Mouse (Mus musculus) layer of hippocampus, postnatal 10 days (tissue): ENCODE data around the gene Gm5089. TPM values are rescaled to one million over a fixed set of nuclear protein-coding genes. Genes with fewer than 3 reads are reported as not detected.

ENCODE experiments used
- DNase-seq, 2 experiments: peaks; one replicate each; pipeline ENCODE4 v3.0.0; 2021; ENCODE audit warnings: low spot score in 2 of 2
- long read RNA-seq: library from polyadenylated mRNA; stranded (forward); transcript quantifications from one replicate; pipeline ENCODE4 v2.0.0, GENCODE M21; 2023
- total RNA-seq, 2 experiments: library from RNA; stranded (reverse); gene quantifications; 2 replicates each; pipeline ENCODE4 v1.2.3; 2021

The Gm5089 gene
- total RNA-seq, result under 1 TPM; 0.23 to 0.38 TPM
- long read RNA-seq, partial matches to known transcripts, result 0 of 1 reads
- long read RNA-seq, other reads (novel, unspliced or antisense), result 1 of 1 reads

GRCm38 (mm10) chr14:122450496-122451382 is at the start of gene Gm5089:
Gm5089 (minus strand) TSS chr14:122451115.
- peak; percentile 64 to 77 for DNase-seq

GRCm38 (mm10) chr14:122492015-122492414 is 41.1 kb upstream of the Gm5089 start:
- no peak for DNase-seq

GRCm38 (mm10) chr14:122491521-122491920 is 40.6 kb upstream of the Gm5089 start:
- no peak for DNase-seq

GRCm38 (mm10) chr14:122490441-122491328 is 39.8 kb upstream of the Gm5089 start, which contains the start of gene Gm10837:
Gm10837 (plus strand) TSS chr14:122490586.
- peak; percentile 21 to 34 for DNase-seq

- no peak for DNase-seq
These were observed 38.9 kb upstream of the Gm5089 start for GRCm38 (mm10) chr14:122489686-122490414.

DNA sequence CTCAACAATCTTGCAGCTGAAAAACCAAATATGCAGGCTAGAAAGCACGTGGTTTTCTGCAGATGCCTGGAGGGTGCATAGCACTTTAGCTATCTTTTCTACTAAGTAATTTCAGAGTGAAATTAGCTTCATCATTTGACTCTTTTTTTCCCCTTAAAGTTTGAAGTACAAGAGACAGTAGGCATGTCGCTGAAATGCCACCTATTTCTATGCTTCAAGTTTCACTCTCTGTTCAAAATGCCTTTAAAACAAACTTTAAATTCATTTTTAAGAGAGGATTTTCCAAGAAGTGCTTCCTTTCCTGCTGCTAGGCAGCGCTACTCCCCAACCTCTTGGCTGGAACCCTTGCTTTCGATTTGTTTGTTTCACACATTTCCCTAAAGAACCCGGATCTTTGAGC is 38.1 kb upstream of the Gm5089 start:
- no peak for DNase-seq

GRCm38 (mm10) chr14:122487366-122487765 is 36.5 kb upstream of the Gm5089 start:
- no peak for DNase-seq

- no peak for DNase-seq
These were observed 35.7 kb upstream of the Gm5089 start for GRCm38 (mm10) chr14:122486611-122487010.

DNA sequence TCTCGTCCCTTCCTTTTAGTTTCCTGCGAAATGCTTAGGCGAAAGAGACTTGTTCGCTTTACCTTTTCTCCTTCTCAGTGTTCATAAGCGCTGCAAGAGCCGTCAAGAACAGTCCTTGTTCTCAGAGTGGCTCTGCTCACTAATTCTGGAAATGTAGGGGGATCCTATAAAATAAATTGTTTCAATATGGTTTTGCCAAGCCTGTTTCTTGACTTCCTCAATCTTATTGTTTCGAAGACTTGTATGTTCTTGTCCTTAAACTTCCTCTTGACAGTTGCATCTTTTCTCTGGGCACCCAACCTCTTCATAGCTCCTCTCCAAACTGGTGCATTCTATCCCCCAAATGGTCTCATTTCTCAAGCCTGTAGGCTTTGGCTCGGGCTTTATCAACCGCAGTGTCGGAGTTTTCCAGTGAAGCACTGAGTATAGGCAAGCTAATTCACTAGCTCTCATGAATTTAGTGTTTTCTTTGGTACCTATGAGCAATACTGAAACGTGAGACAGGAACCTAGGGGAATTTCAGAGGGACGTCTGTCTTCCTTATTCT is 34.8 kb upstream of the Gm5089 start:
- DNase-seq, result no peak

- peak; percentile 24 to 37 for DNase-seq
These were observed 34.1 kb upstream of the Gm5089 start for GRCm38 (mm10) chr14:122484844-122485551.

DNA sequence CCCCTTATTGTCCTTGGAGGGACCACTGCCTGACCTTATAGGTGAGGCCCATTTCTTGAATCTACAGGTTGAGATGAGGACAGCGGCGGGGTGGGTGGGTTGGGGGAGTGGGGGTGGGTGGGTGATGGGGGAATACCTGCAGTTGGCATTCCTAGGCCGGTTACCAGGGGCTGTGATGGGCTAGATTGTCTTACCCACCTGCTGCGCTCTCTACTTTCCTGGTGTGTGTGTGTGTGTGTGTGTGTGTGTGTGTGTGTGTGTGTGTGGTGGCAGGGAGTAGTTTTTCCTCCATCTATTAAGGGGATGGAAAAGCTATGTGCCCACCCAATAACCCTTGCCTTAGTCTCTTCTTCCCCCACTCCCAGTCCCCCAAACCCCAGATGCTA is 33.5 kb upstream of the Gm5089 start:
- no peak for DNase-seq

GRCm38 (mm10) chr14:122483556-122484421 is 32.9 kb upstream of the Gm5089 start:
- peak in 1 of 2 experiments; percentile 16 for DNase-seq

DNA sequence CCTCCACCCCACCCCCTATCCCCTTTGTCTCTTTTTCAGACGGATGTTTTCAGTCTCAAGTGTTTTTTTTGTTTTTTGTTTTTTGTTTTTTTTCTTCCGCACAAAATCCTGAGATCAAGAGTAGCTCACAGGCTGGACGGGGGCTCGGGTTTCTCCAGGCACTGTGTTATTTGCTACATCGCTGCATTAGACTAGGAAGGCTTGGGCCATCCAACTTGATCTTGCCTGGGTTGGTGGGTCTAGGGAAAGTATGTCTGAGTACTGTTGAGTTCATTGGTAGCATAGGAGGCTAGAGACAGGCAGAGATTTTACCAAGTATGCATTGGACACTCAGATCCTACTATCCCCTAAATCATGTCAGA is 32.1 kb upstream of the Gm5089 start:
- DNase-seq, result peak in 1 of 2 experiments; percentile 17

- DNase-seq, result peak; percentile 22 to 34
These were observed 31.4 kb upstream of the Gm5089 start for GRCm38 (mm10) chr14:122482081-122483023.

DNA sequence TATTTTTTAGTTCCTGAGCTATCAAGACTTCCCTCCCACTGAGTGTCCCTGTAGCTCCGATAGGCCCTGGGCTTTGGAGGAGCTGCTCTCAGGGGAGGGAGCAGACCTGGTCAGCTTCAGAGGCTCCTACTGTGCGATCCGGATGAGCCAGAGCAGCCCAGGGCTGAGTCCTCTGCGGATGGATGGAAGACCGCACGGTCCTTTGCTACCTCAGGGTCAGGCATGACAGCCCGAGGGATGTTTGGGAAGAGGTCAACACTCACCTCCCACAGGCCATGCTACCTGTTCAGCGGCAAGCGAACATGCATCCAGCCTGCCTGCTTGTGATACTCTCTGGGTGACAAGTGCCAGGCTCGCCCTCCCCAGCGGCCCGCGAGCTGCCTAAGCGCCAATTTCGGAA is 30.3 kb upstream of the Gm5089 start:
- peak; percentile 27 to 44 for DNase-seq

GRCm38 (mm10) chr14:122480355-122480754 is 29.4 kb upstream of the Gm5089 start:
- DNase-seq, result no peak

DNA sequence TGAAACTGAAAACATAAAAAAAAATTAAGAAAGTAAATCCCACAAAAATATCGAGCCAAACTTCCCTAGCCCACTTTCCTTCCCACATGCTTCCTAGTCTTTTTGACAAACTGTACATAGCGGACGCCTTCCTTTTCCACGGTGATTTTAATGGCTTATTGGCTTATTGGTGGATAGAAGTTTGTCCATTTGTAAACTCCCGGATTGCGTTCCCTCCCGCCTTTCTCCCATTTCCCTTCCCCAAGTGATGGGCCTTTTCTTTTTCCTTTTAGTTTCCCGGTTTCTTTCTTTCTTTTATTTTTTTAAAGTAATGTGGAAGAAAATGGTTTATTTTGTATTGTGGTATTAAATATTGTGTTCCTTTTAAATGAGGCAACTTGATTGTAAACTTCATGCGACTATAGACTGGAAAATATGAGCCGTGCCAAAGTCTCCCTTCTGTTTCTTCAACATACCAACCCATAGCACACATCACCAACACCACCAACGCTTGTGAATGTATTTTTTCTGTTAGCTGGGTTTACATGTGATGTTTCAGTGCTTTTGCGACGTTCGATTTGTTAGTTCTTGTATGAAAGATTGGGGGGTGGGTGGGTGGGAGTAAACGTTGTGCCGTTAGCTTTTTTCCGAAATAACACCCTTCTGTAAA is 28.7 kb upstream of the Gm5089 start:
- peak in 1 of 2 experiments; percentile 20 for DNase-seq
